Mouse (Mus musculus) yolk sac, embryonic 10.5 days (tissue): ENCODE measurements around the gene Col27a1.

ENCODE experiments used
- DNase-seq: peaks from one replicate; pipeline ENCODE4 v3.0.0-alpha.2; 2017; ENCODE audit warnings: low spot score

Gene Col27a1

DNA sequence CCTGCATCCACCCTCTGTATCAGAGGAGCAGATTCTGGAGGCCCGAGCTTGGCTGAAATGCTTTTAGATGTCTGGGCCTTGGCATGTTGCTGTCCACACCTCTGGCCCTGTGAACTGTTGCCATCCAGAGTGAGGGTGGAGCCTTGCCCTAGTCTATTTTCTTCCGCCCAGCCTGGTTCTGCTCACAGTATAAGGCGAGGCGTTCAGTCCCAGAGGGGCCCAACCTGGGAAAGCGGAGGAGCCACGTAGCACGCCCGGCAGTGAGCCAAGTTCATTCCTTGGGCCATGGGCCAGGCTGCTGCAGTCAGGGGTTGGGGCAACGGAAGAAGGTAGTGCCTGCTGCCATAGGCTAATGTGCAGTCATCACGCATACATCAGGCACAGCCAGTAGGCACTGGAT, 46.7 kb downstream of the Col27a1 start:
- no peak for DNase-seq

DNA sequence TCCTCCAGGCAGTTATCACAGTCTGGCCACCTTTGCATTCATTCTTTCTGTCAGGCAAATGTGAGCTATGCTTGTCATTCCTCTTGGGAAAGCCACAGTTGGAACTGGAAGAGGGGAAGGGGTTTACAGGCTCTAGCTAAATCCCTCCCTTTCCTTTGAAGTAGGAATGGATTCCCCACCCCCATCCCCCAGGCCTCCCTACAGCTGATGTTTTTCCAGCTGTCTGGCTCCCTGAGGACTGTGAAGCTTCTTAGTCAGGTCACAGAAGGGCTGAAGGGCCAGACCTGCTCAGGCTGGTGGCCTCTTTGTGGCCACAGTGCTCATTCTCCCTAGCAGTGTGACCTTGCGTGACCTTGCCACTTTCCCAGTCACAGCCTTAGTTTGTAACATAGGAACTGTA, 49.1 kb downstream of the Col27a1 start:
- DNase-seq = peak; percentile 13

DNA sequence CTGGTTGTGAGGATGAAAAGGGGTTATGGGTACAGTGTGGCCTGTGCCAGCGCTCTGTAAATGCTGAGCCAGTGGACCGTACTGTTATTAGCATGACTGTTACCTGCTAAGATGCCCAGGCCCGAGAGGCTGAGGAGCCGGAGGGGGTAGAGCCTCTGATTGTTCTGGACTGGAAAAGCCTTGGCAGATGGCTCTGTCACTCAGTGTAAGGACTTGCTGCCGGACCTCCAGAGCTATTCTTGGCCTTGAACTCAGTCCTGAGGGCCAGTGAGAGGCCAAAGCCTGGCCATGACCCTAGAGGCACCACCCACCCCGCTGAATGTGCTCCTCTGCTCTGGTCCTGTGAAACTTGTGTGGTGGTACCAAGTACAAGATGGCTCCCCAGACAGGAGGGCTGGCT, 52.5 kb downstream of the Col27a1 start:
- no peak for DNase-seq

DNA sequence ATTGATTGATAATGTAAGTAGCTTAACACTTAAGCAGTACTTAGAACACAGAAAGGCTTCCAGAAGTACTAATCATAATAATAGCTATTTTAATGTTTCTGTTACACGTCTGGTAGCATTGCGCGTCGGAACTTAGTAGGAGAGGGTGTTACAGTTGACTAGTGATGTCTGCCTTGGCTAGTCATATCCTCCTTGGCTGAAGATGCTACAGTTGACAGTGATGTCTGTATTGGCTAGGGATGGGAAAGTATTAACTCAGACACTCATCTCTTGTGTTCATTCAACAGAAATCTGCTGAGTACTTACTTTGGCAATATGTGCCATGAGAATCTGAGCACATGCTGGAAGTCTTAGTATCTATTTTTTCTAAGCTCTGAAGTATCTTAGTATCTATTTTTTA, 53.3 kb downstream of the Col27a1 start:
- DNase-seq = no peak

DNA sequence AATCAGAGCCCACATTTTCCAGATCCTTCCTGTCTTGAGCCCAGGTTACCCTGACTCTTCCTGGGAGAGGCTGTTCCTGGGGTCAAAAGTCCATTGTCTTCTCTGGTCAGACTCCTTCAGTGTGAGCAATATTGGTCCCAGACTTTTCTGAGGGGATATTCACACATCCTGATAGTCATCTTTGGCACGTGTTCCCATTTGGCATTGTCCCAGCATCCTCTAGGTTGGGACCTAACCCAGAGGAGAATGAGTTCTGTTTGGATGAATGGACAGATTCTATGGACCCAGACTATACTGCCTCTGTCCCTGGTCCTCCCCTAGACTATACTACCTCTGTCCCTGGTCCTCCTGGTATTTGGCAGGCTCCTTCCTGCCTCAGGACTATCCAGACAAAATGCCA, 53.8 kb downstream of the Col27a1 start:
- no peak for DNase-seq

DNA sequence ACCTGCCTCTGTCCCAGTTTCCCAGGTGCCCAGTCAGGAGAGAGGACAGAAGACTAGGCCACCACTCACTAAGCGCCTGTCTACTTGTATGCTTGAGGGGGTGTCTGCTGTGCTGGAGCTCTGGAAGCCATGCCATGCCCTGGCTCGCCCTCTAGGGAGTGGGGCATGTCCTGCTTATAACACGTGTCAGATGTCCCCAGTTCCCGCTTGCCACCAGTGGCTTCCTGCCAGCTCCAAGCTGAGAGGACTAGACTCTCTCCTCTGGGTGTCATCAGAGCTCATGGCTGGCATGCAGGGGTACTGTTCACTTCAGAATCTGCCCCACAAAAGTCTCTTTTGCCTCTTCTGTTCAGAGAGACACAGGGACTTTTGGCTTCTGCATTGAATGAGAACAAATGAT, 55.0 kb downstream of the Col27a1 start:
- no peak for DNase-seq

DNA sequence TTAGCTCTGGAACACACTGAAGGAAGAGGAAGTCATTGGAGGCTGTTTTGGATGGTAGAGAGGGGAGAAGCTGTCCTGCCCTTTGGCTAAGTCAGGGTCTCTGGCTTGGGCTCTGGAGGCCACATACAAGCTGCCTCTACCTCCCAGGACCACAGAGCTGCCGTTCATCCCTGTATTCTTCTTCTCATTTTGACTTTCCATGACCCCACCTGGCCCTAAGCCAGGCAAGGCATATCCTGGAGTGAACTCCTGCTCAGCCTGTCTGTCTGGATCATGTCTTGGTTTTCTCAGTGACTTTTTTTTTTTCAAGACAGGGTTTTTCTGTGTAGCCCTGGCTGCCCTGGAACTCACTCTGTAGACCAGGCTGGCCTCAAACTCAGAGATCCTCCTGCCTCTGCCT, 60.7 kb downstream of the Col27a1 start:
- no peak for DNase-seq

DNA sequence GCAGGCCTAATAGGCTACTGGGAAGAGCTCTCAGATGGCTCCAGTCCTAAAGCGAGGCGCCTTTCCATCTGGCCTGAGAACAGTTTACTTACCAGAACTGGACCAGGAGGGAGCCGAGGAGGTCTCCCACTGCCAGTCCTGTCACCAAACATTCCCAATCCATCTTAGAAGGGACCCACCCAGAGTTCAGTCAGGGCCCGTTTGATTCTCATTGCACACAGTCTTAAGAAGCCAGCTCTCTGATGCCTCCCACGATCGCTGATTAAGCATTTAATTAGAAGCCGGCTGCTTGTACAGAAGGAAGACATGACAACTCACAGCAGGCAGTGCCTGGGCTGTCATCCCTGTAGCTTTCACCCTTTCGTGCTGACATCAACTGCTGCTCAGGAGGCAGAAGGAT, 61.4 kb downstream of the Col27a1 start:
- DNase-seq = no peak

DNA sequence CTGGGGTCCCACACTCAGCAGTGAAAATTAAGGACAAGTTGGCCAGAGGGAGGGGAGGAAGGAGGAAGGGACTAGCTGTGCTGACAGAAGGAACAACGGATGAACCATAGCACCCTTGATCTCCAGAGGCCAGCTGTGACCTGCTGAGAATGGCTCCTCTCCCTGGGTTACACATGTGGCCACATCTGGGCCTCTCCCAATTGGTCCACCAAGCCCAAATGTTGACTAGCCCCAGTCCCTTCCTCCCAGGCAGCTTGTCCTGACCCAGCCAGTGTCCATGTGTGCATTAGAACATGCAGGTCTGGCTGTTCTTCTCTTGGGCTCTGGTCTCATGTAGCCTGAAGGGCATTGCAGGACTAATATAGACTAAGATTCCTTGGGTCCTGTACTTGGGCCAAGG, 62.8 kb downstream of the Col27a1 start:
- DNase-seq = no peak

DNA sequence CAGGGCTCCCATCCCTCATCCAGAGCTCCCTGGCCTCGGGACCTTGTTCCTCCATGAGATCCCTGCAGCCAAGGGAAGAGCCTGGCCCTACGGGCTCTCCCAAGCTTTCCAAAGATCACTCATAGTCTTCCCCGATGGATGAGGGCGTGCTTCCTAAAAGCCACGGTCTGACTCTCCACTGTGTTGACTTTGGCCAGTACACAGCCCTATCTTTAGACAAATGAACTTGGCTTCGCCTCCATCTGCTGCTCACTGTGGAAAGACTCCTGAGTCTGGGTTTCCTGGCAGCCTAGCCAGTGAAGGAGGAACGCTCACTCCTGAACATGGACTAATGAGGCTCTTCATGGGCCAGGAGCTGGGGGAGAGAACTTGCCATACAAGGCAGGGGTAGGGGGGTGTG, 65.0 kb downstream of the Col27a1 start:
- DNase-seq = no peak

DNA sequence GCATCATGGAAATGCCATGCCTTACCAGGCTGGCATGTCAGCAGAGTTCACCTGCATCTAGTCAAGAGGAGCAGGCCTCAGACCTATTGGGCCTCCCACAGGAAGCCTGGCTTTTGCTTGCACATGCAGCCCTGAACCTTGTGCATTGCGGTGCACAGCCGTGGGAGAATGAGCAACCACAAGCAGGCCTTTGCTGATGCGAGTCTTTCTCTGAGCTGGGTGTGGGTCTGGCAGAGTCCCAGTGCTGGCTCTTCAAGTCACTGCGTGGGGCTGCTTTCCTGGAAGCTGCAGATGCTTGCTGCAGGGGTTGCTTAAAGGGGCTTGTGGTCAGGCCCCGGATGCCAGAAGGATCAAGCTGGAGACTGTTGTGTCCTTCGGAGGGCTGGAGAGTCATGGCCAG, 67.9 kb downstream of the Col27a1 start:
- DNase-seq = no peak

DNA sequence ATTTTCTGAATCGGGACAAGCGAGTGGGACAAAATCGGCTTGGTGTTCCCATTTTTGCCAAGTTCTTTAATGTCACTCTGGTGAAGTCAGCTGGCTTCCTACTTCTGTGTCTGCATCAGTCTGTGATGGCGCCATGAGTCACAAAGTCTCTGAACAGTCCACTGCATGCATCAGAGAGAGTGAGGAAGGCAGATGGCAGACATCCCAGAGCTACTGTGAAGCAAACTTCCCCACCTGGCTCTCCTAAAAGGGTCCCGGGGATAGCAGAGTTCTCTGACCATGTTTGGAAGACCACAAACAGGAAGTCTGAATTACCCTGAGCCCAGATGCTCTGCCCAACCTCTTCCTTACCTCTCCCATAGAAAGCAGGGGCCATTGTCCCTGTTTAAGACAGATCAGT, 69.5 kb downstream of the Col27a1 start:
- DNase-seq = no peak

DNA sequence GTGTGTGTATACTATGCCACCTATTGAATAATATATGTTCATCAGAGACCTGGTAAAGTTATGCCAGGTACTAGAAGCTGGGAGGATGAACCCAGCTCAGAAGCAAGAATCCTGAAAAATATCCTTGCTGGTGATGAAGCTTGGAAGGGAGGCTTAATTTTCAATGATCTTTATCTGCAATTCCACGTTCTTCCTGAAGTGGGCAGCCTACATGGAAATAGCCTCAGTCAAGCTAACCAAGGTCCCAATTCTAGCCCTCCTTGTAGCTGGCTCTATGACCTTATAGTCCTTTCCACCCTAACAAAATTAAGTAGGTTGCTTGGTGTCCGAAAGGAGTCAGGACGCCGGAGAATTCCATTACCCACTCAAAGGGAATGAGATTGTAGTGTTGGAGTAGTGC, 72.2 kb downstream of the Col27a1 start:
- no peak for DNase-seq

DNA sequence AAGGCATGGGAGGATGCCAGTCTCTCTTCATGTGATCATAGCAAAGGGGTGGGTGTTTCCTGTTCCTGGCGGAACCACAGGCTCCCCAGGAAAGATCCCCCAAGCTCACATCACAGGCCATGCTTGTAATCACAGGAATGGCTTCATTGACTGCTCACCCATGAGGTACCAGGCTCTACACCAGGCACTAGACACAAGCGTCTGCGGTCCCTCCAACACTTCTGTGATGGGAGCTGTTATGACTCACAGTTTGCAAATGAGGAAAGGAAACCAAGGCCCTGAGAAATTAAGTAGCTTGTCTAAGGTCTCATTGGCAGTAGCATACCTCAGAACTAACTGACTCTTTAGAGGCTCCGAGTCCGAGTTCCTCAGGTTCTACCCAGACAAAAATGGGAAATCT, 74.7 kb downstream of the Col27a1 start:
- DNase-seq = no peak

DNA sequence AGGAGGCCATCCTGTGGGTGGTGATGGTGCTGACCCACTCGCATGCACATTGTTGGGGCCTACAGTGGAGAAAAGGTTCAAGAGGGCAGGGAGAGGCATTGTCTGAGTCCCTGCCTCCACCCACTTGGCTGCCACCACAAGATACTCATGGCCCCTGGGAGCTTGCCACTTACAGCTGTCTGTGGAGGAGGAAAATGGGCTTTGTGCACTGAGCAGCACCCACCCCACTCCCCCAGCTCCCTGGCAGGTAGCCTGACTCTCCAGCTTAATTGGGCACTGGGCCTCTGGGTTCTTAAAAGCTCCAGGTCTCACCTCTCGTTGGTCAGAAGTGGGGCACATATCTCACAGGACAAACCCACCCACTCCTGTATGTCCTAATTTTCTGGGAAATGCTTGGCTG, 76.3 kb downstream of the Col27a1 start:
- no peak for DNase-seq

DNA sequence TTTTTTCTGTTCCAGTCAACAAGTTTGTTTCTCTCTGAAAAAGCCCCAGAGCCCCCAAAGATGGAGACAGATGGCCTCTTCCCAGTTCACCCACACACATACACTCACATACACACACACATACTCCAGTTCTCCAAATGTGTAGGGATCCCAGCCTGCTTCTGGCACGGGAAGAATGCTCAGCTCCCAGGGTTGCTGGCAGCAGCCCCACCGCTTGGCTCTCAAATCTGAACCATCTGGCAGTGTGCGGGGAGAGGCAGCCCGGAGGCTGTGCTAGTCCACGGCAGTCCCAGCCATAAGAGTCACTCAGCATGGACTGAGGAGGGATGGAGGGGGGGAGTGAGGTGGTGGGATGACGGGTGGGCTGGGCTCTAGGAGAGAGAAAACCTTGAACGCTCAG, 77.3 kb downstream of the Col27a1 start:
- DNase-seq = peak; percentile 32

DNA sequence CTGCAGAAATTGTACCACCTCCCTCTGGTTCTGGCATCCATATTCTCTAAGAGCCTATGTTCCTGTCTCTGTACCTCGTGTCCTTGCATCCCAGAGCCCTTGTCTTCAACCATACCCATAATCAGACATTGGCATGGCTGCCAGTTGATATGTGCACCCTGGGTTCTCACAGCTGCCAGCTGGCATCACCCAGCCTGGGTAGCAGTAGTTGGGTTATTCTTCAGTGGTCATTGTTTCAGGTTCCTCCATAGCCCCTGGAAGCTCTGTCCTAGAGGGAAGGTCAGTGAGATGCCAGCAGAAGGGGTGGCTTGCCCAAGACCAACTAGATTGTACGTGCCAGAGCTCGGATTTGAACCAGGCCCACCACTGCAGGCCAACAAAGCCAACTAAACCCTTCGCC, 77.9 kb downstream of the Col27a1 start:
- DNase-seq = no peak

DNA sequence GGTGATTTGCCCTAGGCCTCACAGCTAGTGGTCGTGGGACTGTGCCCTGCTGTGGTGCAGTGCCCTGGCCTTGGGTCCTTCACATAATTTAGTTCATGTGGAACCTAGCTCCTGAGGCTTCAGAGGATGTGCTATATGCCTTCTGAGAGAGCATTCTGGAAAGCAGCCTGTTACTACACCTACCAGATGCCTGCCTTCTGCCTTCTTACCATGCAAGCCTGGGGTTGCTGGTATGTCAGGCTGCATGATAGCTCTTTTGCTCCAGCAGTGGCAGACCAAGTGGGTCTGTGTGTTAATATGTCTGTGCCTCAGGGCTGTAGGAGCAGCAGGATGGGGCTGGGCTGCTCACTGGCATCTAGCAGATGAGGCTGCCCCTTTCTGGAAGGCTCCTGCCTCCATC, 81.8 kb downstream of the Col27a1 start:
- no peak for DNase-seq

DNA sequence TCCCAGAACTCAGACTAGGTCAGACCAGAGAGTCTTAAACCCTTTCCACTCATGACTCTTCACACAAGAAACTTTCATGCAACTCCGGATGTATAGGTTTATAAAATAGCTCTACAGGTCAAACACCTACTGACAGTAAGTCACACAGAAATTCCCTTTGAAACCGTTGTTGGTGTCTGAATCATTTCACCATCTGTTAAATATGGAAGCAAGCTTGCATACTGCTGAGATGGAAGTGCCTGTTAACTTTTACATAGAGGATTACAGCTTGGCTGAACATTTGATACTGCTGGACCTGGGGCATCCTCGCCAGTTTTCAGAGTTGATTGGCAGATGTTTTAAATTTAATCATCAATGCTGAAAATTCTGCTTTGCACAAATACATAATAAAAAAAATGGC, 82.5 kb downstream of the Col27a1 start:
- no peak for DNase-seq

DNA sequence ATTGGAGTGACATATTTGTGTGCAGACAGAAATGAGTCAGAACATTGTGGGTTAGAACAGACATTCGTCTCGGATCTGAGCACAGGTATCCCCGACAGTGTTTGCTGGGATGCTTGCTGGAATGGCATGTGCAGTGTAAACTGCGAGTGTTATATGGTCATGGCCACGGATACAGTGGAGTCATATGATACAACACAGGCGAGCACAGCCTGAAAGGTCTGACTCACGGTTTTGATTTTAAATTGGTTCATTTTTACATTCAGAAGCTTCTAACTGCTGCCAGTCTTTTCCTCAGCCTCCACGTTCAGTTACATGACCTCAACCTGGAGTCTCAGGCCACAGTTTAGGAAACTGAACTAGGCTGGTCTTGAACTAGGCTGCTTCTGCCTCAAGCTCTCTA, 83.1 kb downstream of the Col27a1 start:
- no peak for DNase-seq

DNA sequence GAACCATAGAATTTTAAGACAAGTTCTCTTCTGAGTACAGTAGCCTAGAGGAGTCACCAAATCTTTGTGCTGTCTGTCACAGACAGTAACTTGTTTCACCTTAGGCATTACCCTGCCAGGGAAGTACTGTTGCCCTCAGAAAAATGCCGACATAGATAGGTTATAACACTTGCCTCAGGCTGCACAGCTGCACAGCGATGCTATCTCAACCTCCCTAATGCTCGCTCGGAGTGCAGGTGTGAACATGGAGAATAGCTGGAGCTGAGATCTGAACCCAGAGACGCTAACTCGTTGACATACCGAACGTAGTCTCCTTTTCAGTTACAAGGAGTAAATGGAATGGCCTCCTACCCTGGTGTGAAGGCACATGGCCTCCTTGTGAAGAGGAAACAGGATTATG, 84.4 kb downstream of the Col27a1 start:
- DNase-seq = no peak

DNA sequence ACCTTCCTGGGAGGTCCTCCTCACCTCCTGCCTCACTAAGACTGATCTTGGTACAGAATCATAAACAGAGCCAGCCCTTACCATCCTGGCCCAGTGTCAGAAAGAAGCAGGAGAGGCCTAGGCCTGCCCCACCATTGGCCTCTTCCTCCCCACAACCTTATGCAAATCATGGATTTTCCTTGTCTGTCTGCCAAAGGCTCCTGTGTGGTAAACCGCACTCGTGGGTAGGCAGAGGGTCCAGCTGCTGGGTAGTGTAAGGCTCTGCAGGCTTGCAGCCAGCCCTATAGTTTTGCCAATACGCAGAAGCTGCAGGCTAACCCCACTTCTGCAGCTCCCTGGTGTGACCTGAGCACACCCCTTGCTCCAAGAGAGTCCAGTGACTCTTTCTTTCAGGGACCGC, 88.8 kb downstream of the Col27a1 start:
- no peak for DNase-seq

DNA sequence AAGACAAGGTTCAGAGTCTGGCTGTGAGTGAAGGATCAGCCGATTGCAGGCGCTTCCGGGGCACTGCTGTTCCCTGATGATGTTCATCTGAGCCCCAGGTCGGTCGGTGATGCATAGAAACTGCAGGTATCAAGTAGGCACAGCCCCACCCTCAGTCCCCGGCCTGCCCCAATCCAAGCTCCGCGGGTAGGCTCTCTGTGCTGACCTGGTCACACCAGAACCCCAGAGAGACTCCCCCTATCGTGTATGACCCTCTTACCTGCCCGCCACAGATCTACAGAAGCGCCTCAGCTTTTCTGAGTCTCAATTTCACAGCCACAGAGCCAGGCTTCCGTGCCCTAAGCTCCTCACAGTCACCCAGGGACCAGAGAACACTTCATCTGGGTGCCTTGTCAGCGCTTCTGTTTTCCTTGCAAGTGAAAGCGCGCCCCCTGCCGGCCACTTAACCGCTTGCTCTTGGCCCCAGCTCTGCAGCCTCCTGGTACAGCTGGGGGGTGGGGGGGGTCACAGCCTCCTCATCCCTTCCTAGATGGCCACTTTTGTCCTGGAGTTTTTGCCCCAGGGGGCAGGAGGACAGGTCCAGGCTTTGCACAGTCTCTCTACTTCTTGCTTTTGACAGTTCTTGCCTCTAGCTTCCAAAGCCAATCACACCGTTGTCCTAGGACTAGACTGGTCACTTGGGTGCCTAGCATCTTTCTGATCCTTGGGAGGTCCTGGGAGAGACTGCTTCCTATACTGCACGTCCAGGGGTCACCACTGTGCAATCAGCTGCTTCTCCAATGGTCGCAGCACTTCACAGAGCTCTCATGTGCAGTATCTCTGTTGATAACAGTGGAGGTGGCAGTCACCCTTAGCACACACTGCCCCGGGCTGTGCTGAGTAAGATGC, 93.6 kb downstream of the Col27a1 start:
- DNase-seq = peak; percentile 76

DNA sequence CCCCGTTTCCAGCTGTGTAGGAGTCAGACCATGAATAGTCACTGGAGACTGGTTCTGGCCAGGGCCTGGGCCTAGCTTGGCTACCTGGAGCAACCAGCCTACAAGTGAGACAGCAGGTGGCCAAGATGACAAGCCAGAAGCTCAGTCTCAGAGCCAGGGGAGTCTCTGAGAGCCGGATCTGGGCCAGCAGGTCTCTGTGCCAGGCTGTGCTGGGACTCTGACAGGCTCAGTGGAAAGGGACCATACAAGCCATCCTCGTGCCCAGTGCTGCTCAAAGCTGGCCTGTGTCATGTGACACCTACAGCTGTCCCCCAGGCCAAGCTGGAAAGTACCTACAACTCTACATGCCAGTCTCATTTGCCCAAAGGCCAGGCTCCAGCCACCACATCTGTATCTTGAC, 94.5 kb downstream of the Col27a1 start:
- no peak for DNase-seq
